ENCODE assay signal across 9 mouse cellular contexts in the genomic region with DNA sequence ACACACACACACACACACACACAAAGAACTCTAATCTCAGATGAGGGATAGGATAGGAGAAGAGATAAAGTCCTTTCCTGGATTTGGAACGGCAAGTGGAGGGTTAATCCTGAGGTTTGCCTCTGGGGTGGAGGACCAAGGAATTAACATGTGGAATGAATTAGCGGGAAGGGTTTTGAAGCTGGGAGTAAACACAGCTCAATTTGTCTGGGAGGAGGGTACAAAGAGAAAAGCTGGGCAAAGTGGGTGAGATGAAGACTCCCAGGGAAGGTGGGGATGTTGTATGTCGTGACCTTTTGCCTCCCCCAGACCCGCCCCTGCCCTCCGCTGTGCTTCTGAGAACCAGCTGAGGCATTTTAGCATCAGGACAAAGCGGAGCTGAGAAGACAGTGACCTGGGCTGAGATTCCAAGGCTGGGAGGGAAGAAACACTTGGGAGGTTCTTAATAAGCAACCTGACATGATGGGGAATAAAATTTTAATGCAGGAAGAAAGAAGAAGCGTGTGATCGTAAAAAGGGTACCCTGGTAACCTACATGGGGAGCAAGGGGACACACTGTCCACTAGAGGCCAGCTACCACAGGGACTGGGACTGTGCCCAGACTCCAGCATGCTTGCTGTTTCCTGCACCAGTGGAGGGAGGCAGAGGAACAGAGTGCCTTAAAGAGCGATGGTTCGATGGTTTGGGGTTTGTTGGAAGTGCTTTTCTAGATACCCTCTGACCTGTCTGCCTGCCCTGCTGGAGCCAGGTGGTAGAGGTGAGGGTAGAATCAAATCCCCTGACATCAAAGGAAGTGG.
DNase-seq lines count a peak whose midpoint lies in the region; ATAC-seq lines count a peak whose summit lies in the region.
"Had no signal": no experiment of that assay in that cellular context is flagged by ENCODE, and none has a peak within 500 bp of the region (broad histone marks: within the 10 kb centered on the region; RNA-seq: fewer than 3 reads in every experiment).

No protein-coding gene starts in this region.

- H3K4me2 ChIP-seq in hindbrain, embryonic 11.5 days (replicated peaks; ENCODE audit: low read depth, low read length) = no peak overlapping the region
- H3K4me2 ChIP-seq in hindbrain, embryonic 14.5 days (replicated peaks) = no peak overlapping the region

- 22% methylated on average over 10 of the region's 10 CpGs for WGBS in hindbrain, embryonic 11.5 days
- WGBS in hindbrain, embryonic 14.5 days = 25% methylated on average over 10 of the region's 10 CpGs
- 14% methylated on average over 10 of the region's 10 CpGs for WGBS in limb, embryonic 10.5 days

- no peak for ATAC-seq in hindbrain, embryonic 11.5 days (ENCODE audit: low FRiP score)
- no peak for ATAC-seq in hindbrain, embryonic 14.5 days (ENCODE audit: low FRiP score)

- H3K9ac ChIP-seq in hindbrain, embryonic 11.5 days (ENCODE audit: low read depth, low read length) = no peak overlapping the region
- H3K9ac ChIP-seq in hindbrain, embryonic 14.5 days = no peak overlapping the region

- H3K36me3 ChIP-seq in hindbrain, embryonic 11.5 days (ENCODE audit: control insufficient read depth, insufficient read depth, low read length) = no peaks in the 10 kb centered on the region
- no peaks in the 10 kb centered on the region for H3K36me3 ChIP-seq in hindbrain, embryonic 14.5 days (replicated peaks; ENCODE audit: control insufficient read depth, insufficient read depth)
- H3K36me3 ChIP-seq in limb, embryonic 10.5 days = no peaks in the 10 kb centered on the region

- peaks cover 2% of the 10 kb centered on the region; the same call in 1 of the 2 replicates for H3K27me3 ChIP-seq in hindbrain, embryonic 11.5 days (ENCODE audit: control insufficient read depth, insufficient read depth, low read length)
- H3K27me3 ChIP-seq in hindbrain, embryonic 14.5 days (ENCODE audit: control insufficient read depth, insufficient read depth, low read length) = no peaks in the 10 kb centered on the region; the same call in 1 of the 2 replicates
- H3K27me3 ChIP-seq in limb, embryonic 10.5 days (ENCODE audit: low read depth, poor library complexity, severe bottlenecking) = peaks cover 100% of the 10 kb centered on the region

- H3K9me3 ChIP-seq in hindbrain, embryonic 11.5 days (ENCODE audit: control insufficient read depth, low read length) = no peaks in the 10 kb centered on the region
- H3K9me3 ChIP-seq in hindbrain, embryonic 14.5 days (ENCODE audit: control insufficient read depth, low read length) = no peaks in the 10 kb centered on the region
- H3K9me3 ChIP-seq in limb, embryonic 10.5 days (replicated peaks) = no peaks in the 10 kb centered on the region

- H3K4me3 ChIP-seq in hindbrain, embryonic 11.5 days (ENCODE audit: low read depth, low read length) = no peak overlapping the region
- H3K4me3 ChIP-seq in hindbrain, embryonic 14.5 days (replicated peaks; ENCODE audit: low read length) = no peak overlapping the region
- peak overlapping the region; percentile 19 for H3K4me3 ChIP-seq in limb, embryonic 10.5 days

- 0 out of 2 replicates have a peak, but pooled peaks cover 2% of the 10 kb centered on the region for H3K4me1 ChIP-seq in hindbrain, embryonic 11.5 days (replicated peaks; ENCODE audit: control insufficient read depth, insufficient read depth, low read length)
- no peaks in the 10 kb centered on the region for H3K4me1 ChIP-seq in hindbrain, embryonic 14.5 days (replicated peaks; ENCODE audit: control insufficient read depth, insufficient read depth, low read length)
- H3K4me1 ChIP-seq in limb, embryonic 10.5 days = peaks cover 38% of the 10 kb centered on the region

- H3K27ac ChIP-seq in hindbrain, embryonic 11.5 days (ENCODE audit: low read depth, low read length) = no peak overlapping the region
- no peak overlapping the region for H3K27ac ChIP-seq in hindbrain, embryonic 14.5 days
- H3K27ac ChIP-seq in limb, embryonic 10.5 days = peak overlapping the region; percentile 71
- H3K27ac ChIP-seq: macrophage had no signal

- peak; percentile 18 for DNase-seq in hindbrain, embryonic 11.5 days (ENCODE audit: low spot score)
- no peak for DNase-seq in hindbrain, embryonic 14.5 days (ENCODE audit: low spot score)
- peak; percentile 35 for DNase-seq in testis, postnatal 10 days (ENCODE audit: low spot score)
- no peak for DNase-seq in testis, postnatal 14 days (ENCODE audit: low spot score)
- peak; percentile 38 for DNase-seq in limb, embryonic 10.5 days (ENCODE audit: low spot score)
- DNase-seq in spleen, adult 12 weeks (ENCODE audit: low spot score) = no peak
- no peak for DNase-seq in thymus, postnatal 14 days
- DNase-seq: gastrocnemius, postnatal 10 days had no signal

Comparison
In these comparisons a context has a peak if more than half of its experiments do, and no peak if none do; other contexts are left out.
1. DNase-seq: peak in hindbrain, embryonic 11.5 days (single experiment), testis, postnatal 10 days (single experiment) and limb, embryonic 10.5 days (single experiment); none in hindbrain, embryonic 14.5 days (single experiment), testis, postnatal 14 days (single experiment), spleen, adult 12 weeks (single experiment) and thymus, postnatal 14 days (single experiment).